Mouse (Mus musculus) hindbrain, embryonic 16.5 days (tissue): ENCODE data around the gene Tpcn2. TPM values are rescaled to one million over a fixed set of nuclear protein-coding genes. Genes with fewer than 3 reads are reported as not detected.

ENCODE experiments used
- ATAC-seq: fragments of 200-750 bp; cut with Nextera tagmentation; 2 replicates; pipeline ENCODE4 v1.8.0; 2017; ENCODE audit warnings: moderate TSS enrichment, moderate library complexity
- H3K27ac ChIP-seq: fragments of 300-500 bp; sonication (generic); 2 replicates; pipeline ENCODE4 v1.5.1; 2014; ENCODE audit warnings: low read depth, mild to moderate bottlenecking, control low read depth, low read length, moderate library complexity
- H3K27me3 ChIP-seq: fragments of 300-500 bp; sonication (generic); replicated peaks from 2 replicates; pipeline ENCODE4 v1.6.1; 2014; ENCODE audit warnings: low read length; ENCODE audit not compliant: control insufficient read depth, insufficient read depth
- H3K36me3 ChIP-seq: fragments of 300-500 bp; sonication (generic); 2 replicates; pipeline ENCODE4 v1.6.1; 2014; ENCODE audit warnings: mild to moderate bottlenecking, low read length, moderate library complexity, mixed read lengths; ENCODE audit not compliant: control insufficient read depth, insufficient read depth
- H3K4me1 ChIP-seq: fragments of 300-500 bp; sonication (generic); 2 replicates; pipeline ENCODE4 v1.6.1; 2014; ENCODE audit warnings: low read depth, low read length; ENCODE audit not compliant: control insufficient read depth, insufficient read depth
- H3K4me2 ChIP-seq: fragments of 300-500 bp; sonication (generic); 2 replicates; pipeline ENCODE4 v1.6.1; 2014; ENCODE audit warnings: mild to moderate bottlenecking, low read length, control low read depth, moderate library complexity
- H3K4me3 ChIP-seq: fragments of 300-500 bp; sonication (generic); 2 replicates; pipeline ENCODE4 v1.5.1; 2014; ENCODE audit warnings: mild to moderate bottlenecking, low read length, control low read depth, moderate library complexity
- H3K9ac ChIP-seq: fragments of 300-500 bp; sonication (generic); 2 replicates; pipeline ENCODE4 v1.6.1; 2014; ENCODE audit warnings: low read depth, mild to moderate bottlenecking, control low read depth, low read length, moderate library complexity
- H3K9me3 ChIP-seq: fragments of 300-500 bp; sonication (generic); 2 replicates; pipeline ENCODE4 v1.6.1; 2014; ENCODE audit warnings: mild to moderate bottlenecking, low read length, moderate library complexity; ENCODE audit not compliant: control insufficient read depth
- WGBS: fragments of 180-500 bp; shearing (Covaris S2); extraction: QIAGEN DNeasy Blood & Tissue Kit; methylation state at CpG from one replicate; pipeline ENCODE4 v1.1.7; 2014; 5-methylcytosine and 5-hydroxymethylcytosine counted together
- polyA plus RNA-seq: library from polyadenylated mRNA; unstranded; fragments of >200 nt; fragmentation: Nextera tagmentation; extraction: Ambion mirVana; gene quantifications from 2 replicates; pipeline ENCODE4 v1.2.1, GENCODE M21; 2015

Gene Tpcn2
- polyA plus RNA-seq, 1 experiment from 2014 or later, result 2.8 TPM

DNA sequence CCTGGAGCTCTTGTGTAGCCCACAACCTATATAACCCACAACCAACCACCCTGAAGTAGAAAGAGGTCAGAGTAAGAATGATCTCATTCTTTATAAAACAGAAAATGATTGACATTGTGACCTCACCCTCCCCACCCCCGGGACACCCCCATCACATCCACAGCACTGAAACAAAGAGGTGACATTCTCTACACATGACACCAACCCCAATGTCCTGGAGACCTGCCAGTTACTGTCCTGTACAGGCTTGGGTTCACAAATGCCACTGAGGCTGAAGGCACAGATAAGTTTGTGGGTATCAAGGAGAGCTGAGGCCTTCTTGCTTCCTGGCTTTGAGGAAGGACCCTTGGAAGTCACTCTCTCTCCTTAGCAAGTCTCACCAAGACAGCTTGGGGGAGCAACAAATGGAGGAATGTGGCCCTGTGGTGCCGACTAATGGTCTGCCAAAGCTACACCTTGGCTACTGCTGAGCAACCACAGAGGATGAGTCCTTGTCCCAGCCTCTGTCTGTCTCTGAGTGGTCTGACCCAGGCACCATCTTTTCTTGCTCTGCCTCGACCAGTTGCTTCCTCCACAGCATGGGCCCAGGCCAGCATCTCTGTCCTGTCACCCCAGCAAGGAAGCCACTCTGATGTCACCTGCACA, 29.7 kb downstream of the Tpcn2 start:
- H3K4me1 ChIP-seq, result no peaks in the 10 kb centered on the region
- ATAC-seq, result no peak
- no peak overlapping the region for H3K4me3 ChIP-seq
- no peaks in the 10 kb centered on the region for H3K27me3 ChIP-seq
- H3K27ac ChIP-seq, result no peak overlapping the region
- H3K36me3 ChIP-seq, result no peaks in the 10 kb centered on the region
- 68% methylated on average over 3 of the region's 3 CpGs for WGBS
- H3K9me3 ChIP-seq, result no peaks in the 10 kb centered on the region
- no peak overlapping the region for H3K4me2 ChIP-seq
- no peak overlapping the region for H3K9ac ChIP-seq

GRCm38 (mm10) chr7:145252715-145253476, 30.9 kb downstream of the Tpcn2 start:
- Histone ChIP-seq H3K27ac (no peak overlapping the region), H3K4me1 (no peaks in the 10 kb centered on the region), H3K36me3 (no peaks in the 10 kb centered on the region), H3K9me3 (no peaks in the 10 kb centered on the region), H3K4me3 (no peak overlapping the region), H3K27me3 (no peaks in the 10 kb centered on the region), H3K9ac (no peak overlapping the region), H3K4me2 (no peak overlapping the region)
- peak; percentile 83 for ATAC-seq
- WGBS, result 27% methylated on average over 8 of the region's 8 CpGs

DNA sequence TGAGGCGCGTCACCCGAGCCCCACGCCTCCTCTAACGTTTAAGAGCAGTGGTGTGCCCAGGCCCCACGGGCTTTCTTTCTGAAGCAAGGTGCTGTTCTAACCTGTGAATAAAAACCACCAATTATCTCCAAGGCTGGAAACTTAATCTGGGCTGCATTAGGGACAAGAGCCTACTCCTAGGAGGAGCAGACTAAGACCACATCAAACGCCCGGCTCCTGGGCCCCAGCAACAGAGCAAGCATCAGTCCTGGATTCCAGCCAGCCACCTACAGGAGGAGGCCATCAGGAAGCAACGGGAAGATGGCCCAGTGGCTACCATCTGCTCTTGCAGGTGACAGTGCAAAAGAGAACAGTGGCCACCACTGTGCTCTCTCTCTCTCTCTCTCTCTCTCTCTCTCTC, 33.6 kb downstream of the Tpcn2 start:
- 75% methylated on average over 9 of the region's 9 CpGs for WGBS
- no peak overlapping the region for H3K4me2 ChIP-seq
- ATAC-seq, result no peak
- H3K4me3 ChIP-seq, result no peak overlapping the region
- H3K9ac ChIP-seq, result no peak overlapping the region
- H3K27me3 ChIP-seq, result no peaks in the 10 kb centered on the region
- H3K27ac ChIP-seq, result no peak overlapping the region
- H3K36me3 ChIP-seq, result no peaks in the 10 kb centered on the region
- no peaks in the 10 kb centered on the region for H3K4me1 ChIP-seq
- H3K9me3 ChIP-seq, result no peaks in the 10 kb centered on the region

- WGBS, result 89% methylated on average over 2 of the region's 2 CpGs
- H3K4me1 ChIP-seq, result no peaks in the 10 kb centered on the region
- no peaks in the 10 kb centered on the region for H3K36me3 ChIP-seq
Observed at GRCm38 (mm10) chr7:145248911-145249310, 34.9 kb downstream of the Tpcn2 start.

GRCm38 (mm10) chr7:145242851-145243712, 40.7 kb downstream of the Tpcn2 start:
- Histone ChIP-seq H3K9ac (no peak overlapping the region), H3K4me1 (no peaks in the 10 kb centered on the region), H3K27me3 (no peaks in the 10 kb centered on the region), H3K9me3 (no peaks in the 10 kb centered on the region), H3K4me3 (no peak overlapping the region), H3K27ac (no peak overlapping the region), H3K4me2 (no peak overlapping the region), H3K36me3 (no peaks in the 10 kb centered on the region)
- 15% methylated on average over 9 of the region's 9 CpGs for WGBS
- ATAC-seq, result peak; percentile 62

More at GRCm38 (mm10) chr7:145248911-145249310, 34.9 kb downstream of the Tpcn2 start:
- Histone ChIP-seq H3K4me3 (no peak overlapping the region), H3K9me3 (no peaks in the 10 kb centered on the region), H3K27me3 (no peaks in the 10 kb centered on the region), H3K9ac (no peak overlapping the region), H3K4me2 (no peak overlapping the region), H3K27ac (no peak overlapping the region)
- ATAC-seq, result no peak

GRCm38 (mm10) chr7:145242028-145242427, 41.8 kb downstream of the Tpcn2 start:
- H3K4me1 ChIP-seq, result no peaks in the 10 kb centered on the region
- no peak overlapping the region for H3K4me2 ChIP-seq
- H3K27me3 ChIP-seq, result no peaks in the 10 kb centered on the region
- H3K9ac ChIP-seq, result no peak overlapping the region
- ATAC-seq, result no peak
- no peaks in the 10 kb centered on the region for H3K9me3 ChIP-seq
- no peak overlapping the region for H3K4me3 ChIP-seq
- WGBS, result 80% methylated on average over 9 of the region's 9 CpGs
- H3K27ac ChIP-seq, result no peak overlapping the region
- no peaks in the 10 kb centered on the region for H3K36me3 ChIP-seq

DNA sequence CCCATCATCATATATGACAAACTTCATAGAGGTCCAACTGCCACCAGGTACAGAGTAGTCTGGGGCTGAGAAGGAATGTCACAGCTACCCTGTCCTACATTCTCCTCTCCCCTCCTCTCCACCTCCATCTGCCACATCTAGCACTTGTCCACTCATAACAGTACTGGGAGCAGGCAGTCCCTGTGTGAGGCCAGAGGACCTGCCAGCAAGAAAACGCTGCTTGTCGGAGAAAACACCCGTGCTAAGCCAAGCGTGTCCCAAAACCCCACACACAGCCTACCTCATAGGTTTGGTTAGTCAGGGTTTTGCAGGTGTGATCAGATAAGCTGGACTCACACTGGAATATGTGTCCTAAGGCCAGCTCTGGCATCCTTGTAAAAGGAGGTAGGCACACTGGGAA, 42.9 kb downstream of the Tpcn2 start:
- WGBS, result 81% methylated on average over 4 of the region's 4 CpGs
- no peak for ATAC-seq
- Histone ChIP-seq H3K9me3 (no peaks in the 10 kb centered on the region), H3K4me3 (no peak overlapping the region), H3K9ac (no peak overlapping the region), H3K4me1 (no peaks in the 10 kb centered on the region), H3K27me3 (no peaks in the 10 kb centered on the region), H3K4me2 (no peak overlapping the region), H3K27ac (no peak overlapping the region), H3K36me3 (no peaks in the 10 kb centered on the region)

- Histone ChIP-seq H3K27ac (no peak overlapping the region), H3K36me3 (no peaks in the 10 kb centered on the region), H3K4me2 (no peak overlapping the region), H3K9ac (no peak overlapping the region), H3K9me3 (no peaks in the 10 kb centered on the region), H3K27me3 (no peaks in the 10 kb centered on the region), H3K4me3 (no peak overlapping the region), H3K4me1 (no peaks in the 10 kb centered on the region)
- ATAC-seq, result no peak
- 62% methylated on average over 8 of the region's 8 CpGs for WGBS
Observed at GRCm38 (mm10) chr7:145239736-145240505, 43.9 kb downstream of the Tpcn2 start.
